Mouse (Mus musculus): Measurements from ENCODE around the gene Gm49373. TPM values are rescaled to one million over a fixed set of nuclear protein-coding genes. Genes with fewer than 3 reads are reported as not detected.

The Gm49373 gene
- total RNA-seq, 1 experiment = 2.1 TPM

DNA sequence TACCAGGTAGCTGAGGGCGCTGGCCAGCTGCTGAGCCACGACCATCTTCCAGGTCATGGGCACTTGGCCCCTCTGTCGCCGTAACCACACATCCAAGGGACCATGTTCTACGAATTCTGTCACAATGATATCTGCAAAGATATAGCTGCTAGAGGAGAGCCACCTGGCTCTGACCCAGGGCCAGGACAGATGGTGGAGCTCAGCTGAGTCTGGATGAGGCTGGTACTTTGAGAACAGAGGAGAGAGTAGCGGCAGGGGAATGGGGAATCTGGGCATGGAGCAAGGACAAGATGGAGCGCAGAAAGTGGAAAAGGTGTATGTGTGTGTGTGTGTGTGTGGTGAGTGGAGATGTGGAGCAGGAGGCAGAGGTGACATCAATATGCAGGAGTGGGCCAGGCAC lies 41.3 kb upstream of the Gm49373 start:
- Histone ChIP-seq H3K9me3 (ENCODE audit: control insufficient read depth, insufficient read depth, low read depth, low read length) (no peaks in the 10 kb centered on the region), H3K36me3 (ENCODE audit: control insufficient read depth, insufficient read depth, low read length, poor library complexity, severe bottlenecking) (no peaks in the 10 kb centered on the region), H3K9ac (ENCODE audit: insufficient read depth, low read depth, low read length, poor library complexity, severe bottlenecking) (no peak overlapping the region), H3K4me1 (ENCODE audit: control insufficient read depth in 2 of 2, insufficient read depth in 2 of 2, low read length in 2 of 2, poor library complexity in 1 of 2) (peaks cover 0 to 6% of the 10 kb centered on the region in 2 experiments; a peak in 1 of 4 replicates), H3K4me3 (ENCODE audit: insufficient read depth in 1 of 2, low read depth in 1 of 2, low read length in 2 of 2, poor library complexity in 1 of 2, severe bottlenecking in 1 of 2) (no peak overlapping the region), H3K27ac (ENCODE audit: insufficient read depth, low read depth, low read length, poor library complexity, severe bottlenecking) (no peak overlapping the region)
- in situ Hi-C loops (cut with MboI; ENCODE audit: low sequenced_read_pairs in 2 of 2, unreplicated experiment in 2 of 2) = no loop called here
- DNase-seq (ENCODE audit: low read depth, low spot score) = no peak
- TF ChIP-seq ZNF384 (IDR thresholded peaks at IDR 0.05; ENCODE audit: low read depth, low read length) = no peak
- TF ChIP-seq MAFK (IDR thresholded peaks at IDR 0.05; ENCODE audit: insufficient read depth, low read depth, low read length) = no peak
- TF ChIP-seq HCFC1 (IDR thresholded peaks at IDR 0.05; ENCODE audit: borderline replicate concordance, insufficient read depth, low read length) = no peak
- no peak for TF ChIP-seq CHD2 (IDR thresholded peaks at IDR 0.05; ENCODE audit: low read depth, low read length)
- TF ChIP-seq ZC3H11A (IDR thresholded peaks at IDR 0.05; ENCODE audit: borderline replicate concordance, low read depth, low read length) = no peak

DNA sequence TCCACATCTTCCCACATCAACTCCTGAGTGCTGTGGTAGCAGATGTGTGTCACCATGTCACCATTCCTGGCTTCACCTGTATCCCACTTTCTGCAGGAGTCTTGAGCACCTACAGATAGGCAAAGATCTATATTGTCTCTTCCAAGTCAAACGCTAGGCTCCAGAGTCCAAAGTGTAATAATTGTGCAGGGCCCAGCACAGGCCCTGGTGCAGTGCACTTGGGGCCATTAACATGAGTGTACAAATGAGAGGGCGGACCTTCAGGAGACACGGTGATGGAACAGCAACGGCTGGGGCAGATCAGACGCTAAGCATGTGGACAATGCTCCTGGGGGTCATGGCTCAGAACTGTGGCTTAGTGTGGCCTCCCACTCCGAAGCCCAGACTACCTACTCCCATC lies 40.9 kb upstream of the Gm49373 start:
- H3K4me3 ChIP-seq (ENCODE audit: insufficient read depth in 1 of 2, low read depth in 1 of 2, low read length in 2 of 2, poor library complexity in 1 of 2, severe bottlenecking in 1 of 2) = no peak overlapping the region
- no peaks in the 10 kb centered on the region; the same call in 1 of the 2 replicates for H3K36me3 ChIP-seq (ENCODE audit: control insufficient read depth, insufficient read depth, low read length, poor library complexity, severe bottlenecking)
- no peak for TF ChIP-seq ZC3H11A (IDR thresholded peaks at IDR 0.05; ENCODE audit: borderline replicate concordance, low read depth, low read length)
- no peak for TF ChIP-seq HCFC1 (IDR thresholded peaks at IDR 0.05; ENCODE audit: borderline replicate concordance, insufficient read depth, low read length)
- no peak for TF ChIP-seq ZNF384 (IDR thresholded peaks at IDR 0.05; ENCODE audit: low read depth, low read length)
- TF ChIP-seq CHD2 (IDR thresholded peaks at IDR 0.05; ENCODE audit: low read depth, low read length) = no peak
- TF ChIP-seq MAFK (IDR thresholded peaks at IDR 0.05; ENCODE audit: insufficient read depth, low read depth, low read length) = no peak
- peaks cover 3 to 9% of the 10 kb centered on the region in 2 experiments; a peak in 2 of 4 replicates for H3K4me1 ChIP-seq (ENCODE audit: control insufficient read depth in 2 of 2, insufficient read depth in 2 of 2, low read length in 2 of 2, poor library complexity in 1 of 2)
- H3K9me3 ChIP-seq (ENCODE audit: control insufficient read depth, insufficient read depth, low read depth, low read length) = no peaks in the 10 kb centered on the region
- no peak overlapping the region for H3K9ac ChIP-seq (ENCODE audit: insufficient read depth, low read depth, low read length, poor library complexity, severe bottlenecking)
- in situ Hi-C loops (cut with MboI; ENCODE audit: low sequenced_read_pairs in 2 of 2, unreplicated experiment in 2 of 2) = no loop called here
- DNase-seq (ENCODE audit: low read depth, low spot score) = no peak
- no peak overlapping the region for H3K27ac ChIP-seq (ENCODE audit: insufficient read depth, low read depth, low read length, poor library complexity, severe bottlenecking)

- H3K4me3 ChIP-seq (ENCODE audit: insufficient read depth in 1 of 2, low read depth in 1 of 2, low read length in 2 of 2, poor library complexity in 1 of 2, severe bottlenecking in 1 of 2) = peak overlapping the region in 1 of 2 experiments; percentile 52; a peak in 1 of 4 replicates
- in situ Hi-C loops (cut with MboI; ENCODE audit: low sequenced_read_pairs in 2 of 2, unreplicated experiment in 2 of 2) = no loop called here
- no peak for DNase-seq (ENCODE audit: low read depth, low spot score)
- H3K9me3 ChIP-seq (ENCODE audit: control insufficient read depth, insufficient read depth, low read depth, low read length) = no peaks in the 10 kb centered on the region
- H3K36me3 ChIP-seq (ENCODE audit: control insufficient read depth, insufficient read depth, low read length, poor library complexity, severe bottlenecking) = no peaks in the 10 kb centered on the region; the same call in 1 of the 2 replicates
- H3K4me1 ChIP-seq (ENCODE audit: control insufficient read depth in 2 of 2, insufficient read depth in 2 of 2, low read length in 2 of 2, poor library complexity in 1 of 2) = peaks cover 3 to 19% of the 10 kb centered on the region in 2 experiments; a peak in 3 of 4 replicates
- no peak overlapping the region for H3K9ac ChIP-seq (ENCODE audit: insufficient read depth, low read depth, low read length, poor library complexity, severe bottlenecking)
- no peak overlapping the region for H3K27ac ChIP-seq (ENCODE audit: insufficient read depth, low read depth, low read length, poor library complexity, severe bottlenecking)
- TF ChIP-seq CHD2 (IDR thresholded peaks at IDR 0.05; ENCODE audit: low read depth, low read length) (no peak), ZC3H11A (IDR thresholded peaks at IDR 0.05; ENCODE audit: borderline replicate concordance, low read depth, low read length) (no peak), HCFC1 (IDR thresholded peaks at IDR 0.05; ENCODE audit: borderline replicate concordance, insufficient read depth, low read length) (no peak), ZNF384 (IDR thresholded peaks at IDR 0.05; ENCODE audit: low read depth, low read length) (no peak), MAFK (IDR thresholded peaks at IDR 0.05; ENCODE audit: insufficient read depth, low read depth, low read length) (no peak)
Observed at GRCm38 (mm10) chr9:21107607-21108237, 34.8 kb upstream of the Gm49373 start.

GRCm38 (mm10) chr9:21105760-21106564 lies 33.1 kb upstream of the Gm49373 start:
- no peak for TF ChIP-seq CHD2 (IDR thresholded peaks at IDR 0.05; ENCODE audit: low read depth, low read length)
- no peak for TF ChIP-seq ZNF384 (IDR thresholded peaks at IDR 0.05; ENCODE audit: low read depth, low read length)
- TF ChIP-seq MAFK (IDR thresholded peaks at IDR 0.05; ENCODE audit: insufficient read depth, low read depth, low read length) = no peak
- no peak for TF ChIP-seq HCFC1 (IDR thresholded peaks at IDR 0.05; ENCODE audit: borderline replicate concordance, insufficient read depth, low read length)
- TF ChIP-seq ZC3H11A (IDR thresholded peaks at IDR 0.05; ENCODE audit: borderline replicate concordance, low read depth, low read length) = no peak
- peaks cover 3 to 14% of the 10 kb centered on the region in 2 experiments; a peak in 3 of 4 replicates for H3K4me1 ChIP-seq (ENCODE audit: control insufficient read depth in 2 of 2, insufficient read depth in 2 of 2, low read length in 2 of 2, poor library complexity in 1 of 2)
- in situ Hi-C loops (cut with MboI; ENCODE audit: low sequenced_read_pairs in 2 of 2, unreplicated experiment in 2 of 2) = no loop called here
- DNase-seq (ENCODE audit: low read depth, low spot score) = no peak
- no peak overlapping the region for H3K4me3 ChIP-seq (ENCODE audit: insufficient read depth in 1 of 2, low read depth in 1 of 2, low read length in 2 of 2, poor library complexity in 1 of 2, severe bottlenecking in 1 of 2)
- H3K9ac ChIP-seq (ENCODE audit: insufficient read depth, low read depth, low read length, poor library complexity, severe bottlenecking) = no peak overlapping the region
- no peaks in the 10 kb centered on the region; the same call in 1 of the 2 replicates for H3K36me3 ChIP-seq (ENCODE audit: control insufficient read depth, insufficient read depth, low read length, poor library complexity, severe bottlenecking)
- no peaks in the 10 kb centered on the region for H3K9me3 ChIP-seq (ENCODE audit: control insufficient read depth, insufficient read depth, low read depth, low read length)
- no peak overlapping the region; the same call in 1 of the 2 replicates for H3K27ac ChIP-seq (ENCODE audit: insufficient read depth, low read depth, low read length, poor library complexity, severe bottlenecking)

Data from ES-E14 (cell line).